Mouse (Mus musculus): ENCODE results near the gene Ssxb8. TPM values are rescaled to one million over a fixed set of nuclear protein-coding genes. Genes with fewer than 3 reads are reported as not detected.

Gene Ssxb8
- not detected for total RNA-seq (2023)

DNA sequence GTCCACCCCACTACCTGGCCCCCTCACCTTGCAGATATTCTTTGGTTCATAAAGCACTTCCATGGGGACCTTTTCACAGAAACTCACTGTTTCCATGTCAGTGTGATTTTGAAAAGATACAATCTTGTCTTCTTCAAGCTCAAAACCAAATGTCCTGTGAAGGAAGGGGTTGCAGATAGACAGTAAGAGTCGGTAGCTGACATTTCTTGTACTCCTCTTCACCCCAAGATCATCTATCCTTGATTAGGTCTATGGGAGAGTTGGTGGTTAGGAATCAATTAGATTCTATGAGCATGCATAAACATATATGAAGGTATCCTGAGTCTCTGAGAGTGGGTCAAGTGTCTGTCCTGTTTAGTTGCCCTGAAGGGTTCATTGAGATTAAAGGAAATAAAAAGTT, at the start of gene Ssxb8:
Gene Ssxb8 (minus strand): TSS at position 101 of the 400 bp plus-strand sequence.

Other genes starting within 250 kb of the Ssxb8 start
- not detected for gene Ssxb2, start 229.1 kb downstream of the Ssxb8 start, total RNA-seq (2023)
- not detected for gene Gm14459, start 165.9 kb downstream of the Ssxb8 start, total RNA-seq (2023)
- gene Ssxb6, start 142.6 kb downstream of the Ssxb8 start, total RNA-seq (2023), result not detected
- gene Ssxb3, start 99.0 kb downstream of the Ssxb8 start, total RNA-seq (2023), result not detected
- gene Ssx9, start 57.6 kb upstream of the Ssxb8 start, total RNA-seq (2023), result not detected
- gene Ssxb5, start 112.8 kb upstream of the Ssxb8 start, total RNA-seq (2023), result not detected
- not detected for gene Gm6592, start 153.2 kb upstream of the Ssxb8 start, total RNA-seq (2023)
- gene Gm5751, start 183.4 kb upstream of the Ssxb8 start, total RNA-seq (2023), result not detected
- 1 to 10 TPM; 1.7 to 2.5 TPM for gene B630019K06Rik, start 201.5 kb upstream of the Ssxb8 start, total RNA-seq (2023)